Mouse (Mus musculus): ENCODE measurements around the gene Thra.

DNA sequence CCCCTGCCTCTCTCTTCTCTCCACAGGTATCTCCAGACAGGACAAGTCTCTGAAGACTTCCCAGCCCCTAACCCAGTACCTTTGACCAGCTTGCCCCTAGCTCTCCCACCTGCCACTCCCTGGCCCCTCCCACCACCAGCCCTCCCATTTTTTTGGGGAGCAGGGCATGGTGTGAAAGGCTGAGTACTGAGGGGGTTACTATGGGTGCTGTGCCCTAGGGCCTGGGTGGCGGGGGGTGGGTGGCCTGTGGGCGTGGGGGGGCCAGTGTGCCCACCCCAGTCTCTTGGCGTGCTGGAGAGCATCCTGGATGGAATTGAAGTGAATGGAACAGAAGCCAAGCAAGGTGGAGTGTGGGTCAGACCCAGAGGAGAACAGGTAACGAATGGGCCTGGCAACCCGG lies 12.8 kb downstream of the Thra start:
- TF ChIP-seq POLR2A (IDR thresholded peaks at IDR 0.05; ENCODE audit: extremely low read depth, insufficient read depth, low read length): no peak
- no peak for TF ChIP-seq CTCF (IDR thresholded peaks at IDR 0.05; ENCODE audit: low read depth, low read length)
